Mouse (Mus musculus): ENCODE data around the gene Loxl1.
"Not testable (repeated sequence)": the region's sequence is repeated elsewhere in the genome, so short reads cannot be mapped to it uniquely, and the experiment has no call there.

DNA sequence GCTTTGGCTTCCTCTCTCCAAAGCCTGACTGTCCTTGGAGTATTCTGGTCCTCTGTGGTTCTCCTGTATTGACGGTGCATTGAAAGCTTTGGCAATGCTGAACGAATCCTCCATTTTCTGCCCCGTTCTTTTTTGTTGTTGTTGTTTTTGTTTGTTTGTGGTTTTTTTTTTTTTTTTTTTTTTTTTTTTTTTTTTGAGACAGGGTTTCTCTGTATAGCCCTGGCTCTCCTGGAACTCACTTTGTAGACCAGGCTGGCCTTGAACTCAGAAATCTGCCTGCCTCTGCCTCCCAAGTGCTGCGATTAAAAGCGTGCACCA is 59.2 kb downstream of the Loxl1 start:
- not testable (repeated sequence) for TF ChIP-seq GATA1 (IDR thresholded peaks at IDR 0.05; ENCODE audit: borderline replicate concordance, low read length); FLI1 (IDR thresholded peaks at IDR 0.05; ENCODE audit: low read length)
